In the genomic region with DNA sequence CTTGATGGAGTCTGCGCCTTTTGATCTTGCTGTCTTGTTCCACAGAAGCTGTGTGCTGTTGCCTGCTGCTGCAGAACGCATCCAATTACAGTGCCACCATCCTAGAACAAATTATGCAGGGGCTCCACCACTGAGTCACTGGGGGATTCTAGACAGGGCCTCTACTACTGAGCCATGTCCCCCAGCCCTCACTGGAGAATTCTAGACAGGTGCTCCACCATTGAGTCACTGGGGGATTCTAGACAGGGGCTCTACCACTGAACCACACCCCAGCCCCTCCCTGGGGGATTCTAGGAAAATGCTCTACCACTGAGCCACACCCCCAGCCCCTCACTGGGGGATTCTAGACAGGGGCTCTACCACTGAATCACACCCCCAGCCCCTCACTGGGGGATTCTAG, we compare ENCODE assay signal across 30 mouse cellular contexts.
"Had no signal": no experiment of that assay in that cellular context is flagged by ENCODE, and none has a peak within 500 bp of the region (broad histone marks: within the 10 kb centered on the region; RNA-seq: fewer than 3 reads in every experiment).

No protein-coding gene starts in this region.

- H3K4me2 ChIP-seq: limb, embryonic 12.5 days; limb, embryonic 13.5 days; limb, embryonic 15.5 days; liver, embryonic 11.5 days; liver, embryonic 12.5 days; liver, embryonic 13.5 days; liver, embryonic 15.5 days; lung, embryonic 14.5 days; lung, embryonic 15.5 days; midbrain, embryonic 11.5 days; midbrain, embryonic 12.5 days; midbrain, embryonic 13.5 days; midbrain, embryonic 15.5 days; neural tube, embryonic 12.5 days had no signal

- H3K9me3 ChIP-seq: limb, embryonic 10.5 days; limb, embryonic 12.5 days; limb, embryonic 13.5 days; limb, embryonic 15.5 days; liver, embryonic 12.5 days; liver, embryonic 13.5 days; liver, embryonic 15.5 days; lung, embryonic 15.5 days; megakaryocyte, embryonic 14.5 days; midbrain, embryonic 10.5 days; midbrain, embryonic 12.5 days; midbrain, embryonic 13.5 days; midbrain, embryonic 15.5 days; neural tube, embryonic 12.5 days had no signal

- H3K27me3 ChIP-seq: limb, embryonic 12.5 days; limb, embryonic 13.5 days; limb, embryonic 15.5 days; liver, embryonic 12.5 days; liver, embryonic 13.5 days; liver, embryonic 15.5 days; lung, embryonic 15.5 days; midbrain, embryonic 12.5 days; midbrain, embryonic 13.5 days; midbrain, embryonic 15.5 days; neural tube, embryonic 12.5 days had no signal

- H3K36me3 ChIP-seq: limb, embryonic 10.5 days; liver, embryonic 12.5 days; liver, embryonic 13.5 days; liver, embryonic 15.5 days; lung, embryonic 15.5 days; midbrain, embryonic 10.5 days; midbrain, embryonic 12.5 days; midbrain, embryonic 15.5 days; neural tube, embryonic 12.5 days had no signal

- DNase-seq: left cerebral cortex, postnatal 4 days; liver; liver, embryonic 13.5 days; liver, postnatal 0 days; lung, adult 18-20 months; lung, adult 2 months; lung, embryonic 14.5 days; lung, postnatal 10 days; lung, postnatal 14 days; lung, postnatal 36 days; lung, postnatal 4 days; midbrain, embryonic 14.5 days had no signal

- H3K4me1 ChIP-seq: limb, embryonic 12.5 days; limb, embryonic 13.5 days; limb, embryonic 15.5 days; liver, embryonic 12.5 days; liver, embryonic 13.5 days; liver, embryonic 15.5 days; lung, embryonic 15.5 days; megakaryocyte, embryonic 14.5 days; midbrain, embryonic 12.5 days; midbrain, embryonic 15.5 days; neural tube, embryonic 12.5 days had no signal

- H3K9ac ChIP-seq: limb, embryonic 12.5 days; limb, embryonic 13.5 days; limb, embryonic 15.5 days; liver, embryonic 12.5 days; liver, embryonic 13.5 days; liver, embryonic 14.5 days; liver, embryonic 15.5 days; liver, postnatal 0 days; lung, embryonic 14.5 days; lung, embryonic 15.5 days; midbrain, embryonic 12.5 days; midbrain, embryonic 13.5 days; midbrain, embryonic 15.5 days; neural tube, embryonic 12.5 days had no signal

- H3K4me3 ChIP-seq: limb, embryonic 10.5 days; limb, embryonic 12.5 days; limb, embryonic 13.5 days; limb, embryonic 15.5 days; liver, embryonic 12.5 days; liver, embryonic 13.5 days; liver, embryonic 15.5 days; lung, embryonic 15.5 days; megakaryocyte, embryonic 14.5 days; midbrain, embryonic 10.5 days; midbrain, embryonic 12.5 days; midbrain, embryonic 13.5 days; midbrain, embryonic 15.5 days; myocyte; neural tube, embryonic 12.5 days had no signal

- H3K27ac ChIP-seq: limb, embryonic 10.5 days; limb, embryonic 12.5 days; limb, embryonic 13.5 days; limb, embryonic 15.5 days; liver, embryonic 12.5 days; liver, embryonic 13.5 days; liver, embryonic 14.5 days; liver, embryonic 15.5 days; lung, embryonic 15.5 days; macrophage; midbrain, embryonic 10.5 days; midbrain, embryonic 12.5 days; midbrain, embryonic 13.5 days; midbrain, embryonic 15.5 days; neural tube, embryonic 12.5 days had no signal
